22 mouse cellular contexts compared by ENCODE assay signal in genomic region chr16:30872147-30872546, GRCm38 (mm10).
DNase-seq lines count a peak whose midpoint lies in the region; ATAC-seq and TF ChIP-seq lines count a peak whose summit lies in the region.
"Had no signal": no experiment of that assay in that cellular context is flagged by ENCODE, and none has a peak within 500 bp of the region (broad histone marks: within the 10 kb centered on the region; RNA-seq: fewer than 3 reads in every experiment).

No protein-coding gene starts in this region.

- H3K36me3 ChIP-seq in heart, adult 2 months (ENCODE audit: control insufficient read depth, insufficient read depth, low read length): no peaks in the 10 kb centered on the region
- H3K36me3 ChIP-seq in liver, postnatal 0 days (replicated peaks; ENCODE audit: insufficient read depth, low read length): no peaks in the 10 kb centered on the region
- H3K36me3 ChIP-seq: embryonic facial prominence, embryonic 15.5 days; forebrain, embryonic 15.5 days; hindbrain, embryonic 10.5 days; kidney, embryonic 15.5 days; limb, embryonic 15.5 days had no signal

- no peaks in the 10 kb centered on the region for H3K9me3 ChIP-seq in liver, postnatal 0 days (ENCODE audit: low read length)
- H3K9me3 ChIP-seq: embryonic facial prominence, embryonic 15.5 days; forebrain, embryonic 15.5 days; limb, embryonic 15.5 days had no signal

- 61% methylated on average over 5 of the region's 5 CpGs for WGBS in heart, adult 2 months
- WGBS in liver, postnatal 0 days (ENCODE audit: insufficient replicate concordance): 69% methylated on average over 5 of the region's 5 CpGs

- H3K9ac ChIP-seq in heart, adult 2 months (ENCODE audit: low read depth, low read length): no peak overlapping the region
- H3K9ac ChIP-seq in liver, postnatal 0 days (replicated peaks): no peak overlapping the region
- H3K9ac ChIP-seq: embryonic facial prominence, embryonic 15.5 days; forebrain, embryonic 15.5 days; kidney, embryonic 15.5 days; limb, embryonic 15.5 days; liver, embryonic 14.5 days had no signal

- no peaks in the 10 kb centered on the region for H3K27me3 ChIP-seq in heart, adult 2 months (ENCODE audit: control insufficient read depth, insufficient read depth, low read length)
- H3K27me3 ChIP-seq in liver, postnatal 0 days (ENCODE audit: insufficient read depth, low read length): no peaks in the 10 kb centered on the region
- H3K27me3 ChIP-seq: embryonic facial prominence, embryonic 15.5 days; forebrain, embryonic 15.5 days; kidney, embryonic 15.5 days; limb, embryonic 15.5 days had no signal

- ATAC-seq in liver, postnatal 0 days: no peak
- ATAC-seq: forebrain, embryonic 15.5 days; hindbrain, postnatal 0 days; midbrain, embryonic 16.5 days had no signal

- H3K4me2 ChIP-seq in liver, postnatal 0 days (ENCODE audit: low read depth, low read length): no peak overlapping the region
- H3K4me2 ChIP-seq: embryonic facial prominence, embryonic 15.5 days; forebrain, embryonic 15.5 days; heart, embryonic 11.5 days; kidney, embryonic 15.5 days; limb, embryonic 15.5 days had no signal

- H3K4me1 ChIP-seq in heart, adult 2 months (ENCODE audit: control insufficient read depth, insufficient read depth, low read length): peaks cover 18% of the 10 kb centered on the region
- peaks cover 30% of the 10 kb centered on the region for H3K4me1 ChIP-seq in brown adipose tissue, adult 24 weeks (ENCODE audit: control insufficient read depth, insufficient read depth, insufficient read length, low read length)
- peaks cover 16% of the 10 kb centered on the region for H3K4me1 ChIP-seq in liver, postnatal 0 days (ENCODE audit: insufficient read depth)

- no peak for TF ChIP-seq POLR2A in heart, adult 2 months (IDR thresholded peaks at IDR 0.05; ENCODE audit: insufficient read depth, low read depth, low read length)

- H3K27ac ChIP-seq in heart, adult 2 months: peak overlapping the region; percentile 65
- peak overlapping the region; percentile 37; the same call in 1 of the 2 replicates for H3K27ac ChIP-seq in brown adipose tissue, adult 24 weeks (replicated peaks; ENCODE audit: low read depth, low read length)
- no peak overlapping the region for H3K27ac ChIP-seq in liver, postnatal 0 days (ENCODE audit: low read depth)
- H3K27ac ChIP-seq: embryonic facial prominence, embryonic 15.5 days; forebrain, embryonic 15.5 days; hindbrain, postnatal 0 days; kidney, embryonic 15.5 days; limb, embryonic 15.5 days; liver, embryonic 14.5 days had no signal

- H3K79me2 ChIP-seq in heart, adult 2 months (replicated peaks; ENCODE audit: control insufficient read depth, insufficient read depth, low read length): no peaks in the 10 kb centered on the region

- TF ChIP-seq CTCF in heart, adult 2 months (IDR thresholded peaks at IDR 0.05): no peak
- TF ChIP-seq CTCF in liver, postnatal 0 days (IDR thresholded peaks at IDR 0.05; ENCODE audit: low read depth): no peak

- intact Hi-C loops in heart, adult 2 months (cut with DNase I): loop anchor here (2.0 to 5.0 kb wide), 5 partner anchors 50 to 135 kb away; no protein-coding TSS in a partner anchor
- intact Hi-C loops in heart, postnatal 25 days (cut with DNase I): loop anchor here (2.0 to 5.0 kb wide), 6 partner anchors 50 to 271 kb away; no protein-coding TSS in a partner anchor

- no peak for TF ChIP-seq EP300 in heart, adult 2 months (IDR thresholded peaks at IDR 0.05; ENCODE audit: insufficient read depth, low read depth, low read length)
- no peak for TF ChIP-seq EP300 in liver, postnatal 0 days (IDR thresholded peaks at IDR 0.05; ENCODE audit: low read depth)

- no peak overlapping the region for H3K4me3 ChIP-seq in heart, adult 2 months
- no peak overlapping the region for H3K4me3 ChIP-seq in brown adipose tissue, adult 24 weeks (ENCODE audit: insufficient read depth, low read depth, low read length)
- H3K4me3 ChIP-seq in liver, postnatal 0 days (ENCODE audit: low read depth, low read length): no peak overlapping the region
- H3K4me3 ChIP-seq: embryonic facial prominence, embryonic 15.5 days; forebrain, embryonic 15.5 days; hindbrain, embryonic 10.5 days; kidney, embryonic 15.5 days; limb, embryonic 15.5 days; myocyte had no signal

- peak in 1 of 2 experiments; percentile 15 for DNase-seq in heart, adult 2 months
- DNase-seq in heart, postnatal 25 days (ENCODE audit: low spot score): no peak
- DNase-seq in right cerebral cortex, adult 18-20 months: peak; percentile 6
- no peak for DNase-seq in right cerebral cortex, postnatal 14 days
- DNase-seq in testis, postnatal 14 days (ENCODE audit: low spot score): no peak
- no peak for DNase-seq in ovary, postnatal 14 days (ENCODE audit: low spot score)
- DNase-seq in liver, postnatal 0 days: no peak
- DNase-seq: adrenal gland, postnatal 25 days; cerebellum, adult 9-10 months; kidney, adult 11 months; left cerebral cortex, postnatal 4 days had no signal
